Mouse (Mus musculus) hematopoietic stem cell, adult 5-6 weeks (primary cell): ENCODE results near the gene Omt2b. TPM values are rescaled to one million over a fixed set of nuclear protein-coding genes. Genes with fewer than 3 reads are reported as not detected.
A peak's percentile ranks its signal among the peaks of the same experiment; 100 is the strongest.
"Not testable (repeated sequence)": the region's sequence is repeated elsewhere in the genome, so short reads cannot be mapped to it uniquely, and the experiment has no call there.

ENCODE experiments used
- ATAC-seq, 2 experiments: fragments of 125-278 bp in 1 of 2; replicated peaks in 1 of 2; 2 replicates each; pipeline ENCODE4 v1.8.0; 2016 to 2017; ENCODE audit warnings: inconsistent platforms in 2 of 2, mild to moderate bottlenecking in 2 of 2, moderate number of reproducible peaks in 2 of 2, low read depth in 1 of 2, moderate TSS enrichment in 1 of 2; ENCODE audit not compliant: low FRiP score in 2 of 2, poor library complexity in 2 of 2, severe bottlenecking in 2 of 2, insufficient read depth in 1 of 2, low TSS enrichment in 1 of 2
- total RNA-seq: library from RNA; stranded (forward); fragments of 172-1452, 232-1000 nt; gene quantifications from 2 replicates; pipeline ENCODE4 v1.2.3, GENCODE M21; 2017

Gene Omt2b
- total RNA-seq = not detected in 2 replicates

DNA sequence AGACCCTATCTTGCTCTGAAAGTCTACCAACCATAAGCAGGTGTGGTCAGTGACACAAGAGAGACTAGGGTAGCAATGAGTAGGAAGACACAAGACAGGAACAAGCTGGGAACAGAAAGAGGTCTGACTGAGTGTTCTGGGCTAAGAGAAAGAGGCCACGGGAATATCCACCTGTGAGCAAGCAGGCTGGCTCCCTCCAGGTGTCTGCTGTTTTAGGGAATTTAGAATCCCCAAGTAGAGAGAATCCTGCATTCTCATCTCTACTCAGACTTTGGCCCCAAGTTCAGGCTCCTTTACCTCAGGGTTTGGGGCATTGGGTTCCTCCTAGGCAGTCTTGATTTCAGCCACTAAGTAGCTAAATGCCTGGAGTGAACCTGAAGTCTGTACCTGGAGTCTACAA, at the start of gene Omt2b:
Omt2b (plus strand) TSS at position 301 of the 400 bp plus-strand sequence.
- ATAC-seq = not testable (repeated sequence)

DNA sequence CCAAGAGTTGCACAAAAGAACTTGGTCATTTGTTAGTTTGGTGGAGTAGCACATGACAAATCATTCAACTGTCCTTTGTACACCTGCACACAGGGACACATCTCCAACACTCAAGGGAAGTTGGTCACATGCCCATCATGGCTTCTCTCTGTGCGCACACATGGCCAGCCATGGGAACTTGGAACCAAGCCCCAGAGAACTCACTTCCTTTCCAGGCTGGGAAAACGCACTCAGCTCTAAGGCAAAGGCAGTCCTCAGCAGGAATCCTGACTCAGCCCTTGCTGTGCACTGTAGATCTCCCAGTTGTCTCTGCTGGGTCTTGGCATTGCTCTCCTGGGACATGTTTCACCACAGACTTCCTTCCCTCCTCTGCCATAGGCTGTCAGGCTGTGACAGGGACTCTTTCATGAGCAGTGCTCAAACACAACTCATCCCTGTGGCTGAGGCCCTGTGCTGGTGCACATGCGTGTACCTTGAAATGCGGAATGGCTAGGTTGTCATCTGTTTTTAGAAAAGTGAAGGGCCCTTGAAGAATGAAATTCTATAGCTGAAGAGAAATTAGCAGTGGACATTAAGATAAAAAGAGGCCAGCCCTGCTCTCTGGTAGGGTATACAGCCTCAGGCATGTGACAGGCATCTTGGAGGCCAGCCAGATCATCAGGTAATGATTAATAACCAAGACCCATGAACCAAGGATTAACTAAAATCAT, 45.2 kb upstream of the Omt2b start:
- not testable (repeated sequence) for ATAC-seq

DNA sequence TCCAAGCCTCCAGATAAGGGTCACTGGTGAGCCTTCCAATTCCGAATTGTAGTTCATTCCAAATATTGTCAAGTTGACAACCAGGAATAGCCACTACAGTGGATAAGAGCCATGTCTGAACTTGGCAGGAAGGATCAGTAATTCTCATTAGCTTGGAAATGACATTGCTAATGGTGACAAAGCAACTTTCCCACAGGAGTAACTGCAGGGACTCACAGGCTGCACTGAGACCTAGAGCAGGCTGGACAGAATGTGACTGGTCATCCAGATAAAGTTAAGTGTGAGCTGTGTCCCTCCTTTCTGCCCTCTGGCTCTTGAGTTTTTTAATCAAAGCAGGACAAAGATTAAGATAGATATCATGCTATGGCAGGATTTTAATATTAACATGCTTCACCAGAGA, 38.3 kb upstream of the Omt2b start:
- not testable (repeated sequence) for ATAC-seq

DNA sequence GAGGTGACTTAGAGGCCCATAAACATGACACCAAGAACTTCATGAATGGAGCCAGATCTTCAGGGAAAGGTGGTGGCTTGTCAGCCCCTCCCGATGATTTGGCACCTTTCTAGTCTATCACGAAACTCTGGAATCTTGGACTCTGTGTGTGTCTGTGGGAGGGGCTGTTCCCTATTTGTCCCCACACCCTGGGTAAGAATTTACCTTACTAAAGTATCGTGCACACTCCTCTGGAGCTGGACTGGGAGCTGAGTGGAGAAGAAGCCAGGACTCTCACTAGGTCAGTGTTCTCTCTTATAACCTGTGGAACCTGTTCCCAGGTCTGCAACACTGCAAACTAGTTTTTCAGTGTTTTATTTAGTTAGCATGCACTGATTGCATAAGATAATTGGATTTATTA, 37.7 kb upstream of the Omt2b start, which contains the start of gene Gm10639:
Gm10639 (plus strand) TSS at position 201 of the 400 bp plus-strand sequence.
- not testable (repeated sequence) for ATAC-seq

DNA sequence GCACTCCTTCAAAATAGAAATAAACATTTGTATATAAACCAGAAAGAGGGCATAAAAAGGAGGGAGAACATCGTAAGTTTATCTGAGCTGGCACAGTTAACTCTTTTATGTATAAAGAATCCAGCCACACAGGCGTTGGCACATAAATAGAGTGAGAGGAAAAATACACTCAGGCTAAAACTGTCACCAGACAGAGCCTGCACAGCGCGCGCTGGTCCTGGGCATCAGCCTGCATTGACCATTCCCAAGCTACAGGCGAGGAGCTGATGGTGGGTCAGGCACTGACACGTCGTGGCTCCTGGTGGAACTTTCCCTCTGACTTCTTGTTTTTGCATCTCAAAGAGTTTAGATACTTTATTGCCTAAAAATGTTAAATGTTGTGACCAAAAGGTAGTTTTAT, 34.9 kb upstream of the Omt2b start:
- not testable (repeated sequence) for ATAC-seq

DNA sequence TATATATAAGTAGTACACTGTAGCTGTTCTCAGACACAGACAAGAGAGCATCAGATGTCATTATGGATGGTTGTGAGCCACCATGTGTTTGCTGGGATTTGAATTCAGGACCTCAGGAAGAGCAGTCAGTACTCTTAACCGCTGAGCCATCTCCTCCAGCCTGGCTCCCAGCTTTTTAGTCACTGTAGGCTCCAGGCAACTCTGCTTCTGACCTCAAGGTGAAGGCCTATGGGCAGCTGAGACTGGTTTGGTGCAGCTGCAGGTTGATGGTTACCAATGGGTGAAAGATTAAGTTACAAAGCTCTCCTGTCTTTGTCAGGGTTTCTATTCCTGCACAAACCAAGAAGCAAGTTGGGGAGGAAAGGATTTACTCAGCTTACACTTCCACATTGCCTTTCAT, 33.7 kb upstream of the Omt2b start:
- ATAC-seq = not testable (repeated sequence)

DNA sequence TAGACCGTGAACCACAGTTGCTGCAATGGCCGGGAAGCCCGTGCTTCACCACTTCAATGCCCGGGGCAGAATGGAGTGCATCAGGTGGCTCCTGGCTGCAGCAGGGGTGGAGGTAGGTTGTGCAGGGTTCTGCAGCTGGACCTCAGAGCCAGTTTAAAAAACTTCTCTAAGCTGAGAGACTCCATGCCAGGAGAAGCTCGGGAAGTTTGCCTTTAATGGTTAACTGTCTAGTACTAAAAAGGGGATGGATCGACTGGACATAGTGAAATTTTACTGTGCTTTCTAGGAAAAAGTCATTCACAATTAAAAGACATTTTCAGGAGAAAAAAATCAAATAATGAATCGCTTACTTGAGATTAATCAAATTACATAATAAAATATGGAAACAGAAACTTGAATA, 32.6 kb upstream of the Omt2b start:
- ATAC-seq = not testable (repeated sequence)

DNA sequence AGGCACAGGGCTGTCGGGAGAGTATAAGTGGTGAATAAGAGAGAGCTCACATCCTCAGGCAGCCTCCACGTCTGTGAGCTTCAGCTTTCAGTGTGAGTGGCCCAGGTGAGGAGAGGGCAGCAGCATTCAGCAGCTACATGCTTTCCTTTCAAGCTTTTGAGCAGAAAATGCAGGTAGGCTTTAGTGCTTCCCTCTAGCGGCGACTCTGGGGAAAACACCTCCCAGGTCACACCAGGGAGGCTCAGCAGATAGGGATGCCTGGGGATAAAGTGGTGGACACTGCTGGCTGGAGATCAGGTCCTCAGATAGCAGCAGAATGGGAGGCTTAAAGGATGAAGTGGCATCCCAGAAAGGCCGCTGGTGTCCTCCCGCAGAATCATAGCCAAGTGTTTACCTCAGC, 31.3 kb upstream of the Omt2b start:
- peak; percentile 65 to 69 for ATAC-seq

DNA sequence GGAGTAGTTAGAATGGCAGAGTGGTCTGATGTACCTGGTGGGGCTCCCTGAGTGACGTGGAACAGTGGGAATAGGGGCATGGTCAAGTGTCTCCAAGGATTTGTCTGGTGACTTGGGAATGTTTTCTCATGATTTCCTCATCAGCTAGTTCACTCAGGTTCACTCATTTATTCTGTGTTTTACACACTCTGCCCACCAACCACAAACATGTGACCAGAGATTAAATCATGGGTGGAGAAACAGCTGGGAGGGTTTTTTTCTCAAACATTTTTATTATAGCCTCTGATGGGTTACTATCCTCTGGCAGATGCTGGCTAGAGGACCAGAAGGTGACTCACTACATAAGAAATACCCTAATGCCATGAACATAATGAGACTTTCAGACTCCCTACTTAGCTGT, 29.2 kb upstream of the Omt2b start:
- no peak for ATAC-seq

DNA sequence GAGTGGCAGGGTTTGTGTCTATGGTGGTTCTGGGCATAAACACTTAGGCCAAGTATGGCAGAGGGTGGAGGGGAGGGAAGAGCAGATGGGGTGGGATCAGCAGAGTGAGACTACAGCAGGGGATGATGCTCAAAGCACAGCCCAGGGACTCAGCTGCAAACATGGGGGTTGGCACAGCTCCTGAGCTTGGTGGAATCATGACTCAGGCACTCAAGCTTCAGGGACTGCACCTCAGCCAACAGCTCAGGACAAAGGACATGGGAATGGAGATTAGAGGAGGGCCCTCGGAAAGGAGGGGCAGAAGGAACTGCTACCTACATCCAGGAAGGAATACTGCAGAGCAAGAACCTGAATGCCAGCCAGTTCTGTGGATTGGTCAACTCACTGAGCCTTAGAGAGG, 28.2 kb upstream of the Omt2b start:
- ATAC-seq = not testable (repeated sequence)

DNA sequence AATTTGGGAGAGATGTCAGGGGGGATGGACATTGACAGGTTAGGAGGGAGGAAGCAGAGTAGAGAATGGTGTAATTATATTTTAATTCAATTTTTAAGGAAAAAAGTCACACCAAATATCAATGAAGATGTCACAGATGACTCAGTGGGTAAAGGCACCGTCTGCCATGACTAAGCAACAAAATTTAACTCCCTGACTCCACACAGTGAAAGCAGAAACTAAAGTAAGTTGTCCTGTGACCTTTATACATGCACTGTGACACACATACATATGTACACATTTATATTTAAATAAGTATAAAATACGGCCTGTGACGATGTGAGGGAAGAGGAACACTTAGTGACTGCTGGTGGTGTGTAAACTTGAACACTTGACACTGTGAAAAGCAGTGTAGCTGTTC, 19.3 kb upstream of the Omt2b start:
- ATAC-seq = not testable (repeated sequence)

DNA sequence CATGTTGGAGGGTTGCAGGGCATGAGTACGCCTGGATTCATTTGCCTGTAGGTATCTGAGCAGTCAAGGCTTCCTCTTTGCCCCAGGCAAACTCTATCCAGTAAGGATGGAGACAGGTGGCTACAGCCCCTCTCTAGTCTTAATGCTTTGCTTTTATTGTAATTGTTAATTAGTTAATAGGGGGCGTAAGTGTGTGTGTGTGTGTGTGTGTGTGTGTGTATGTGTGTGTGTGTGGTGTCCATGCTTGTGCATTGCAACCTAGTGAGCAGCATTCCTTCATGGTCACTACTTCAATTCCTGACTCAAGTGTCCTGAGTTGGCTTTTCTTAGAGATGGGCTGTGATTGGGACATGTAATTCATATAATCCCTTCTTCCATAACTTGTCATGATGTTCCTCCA, 12.7 kb upstream of the Omt2b start, which contains the start of gene Omt2a:
Omt2a (minus strand) TSS at position 101 of the 400 bp plus-strand sequence.
- no peak for ATAC-seq

DNA sequence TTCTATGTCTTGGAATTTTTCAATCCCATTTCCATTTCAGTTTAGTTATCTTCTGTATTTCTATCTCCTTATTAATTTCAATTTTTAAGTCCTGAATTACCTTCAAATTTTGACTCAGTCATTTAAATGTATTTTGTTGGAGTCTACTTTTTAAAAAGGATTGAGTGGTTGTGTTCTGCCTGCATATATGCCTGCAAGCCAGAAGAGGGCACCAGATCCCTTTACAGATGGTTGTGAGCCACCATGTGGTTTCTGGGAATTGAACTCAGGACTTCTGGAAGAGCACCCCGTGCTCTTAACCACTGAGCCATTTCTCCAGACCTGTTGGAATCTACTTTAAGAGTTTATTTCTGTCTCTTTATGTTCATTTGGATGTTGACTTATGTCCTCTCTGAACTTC, 7.9 kb upstream of the Omt2b start:
- ATAC-seq = no peak

DNA sequence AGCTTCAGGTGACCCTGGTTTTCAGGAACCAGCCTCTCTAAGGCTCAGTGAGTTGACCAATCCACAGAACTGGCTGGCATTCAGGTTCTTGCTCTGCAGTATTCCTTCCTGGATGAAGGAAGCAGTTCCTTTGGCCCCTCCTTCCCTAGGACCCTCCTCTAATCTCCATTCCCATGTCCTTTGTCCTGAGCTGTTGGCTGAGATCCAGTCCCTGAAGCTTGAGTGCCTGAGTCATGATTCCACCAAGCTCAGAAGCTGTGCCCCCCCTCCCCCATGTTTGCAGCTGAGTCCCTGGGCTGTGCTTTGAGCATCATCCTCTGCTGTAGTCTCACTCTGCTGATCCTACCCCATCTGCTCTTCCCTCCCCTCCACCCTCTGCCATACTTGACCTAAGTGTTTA, 9.7 kb downstream of the Omt2b start:
- ATAC-seq = not testable (repeated sequence)

DNA sequence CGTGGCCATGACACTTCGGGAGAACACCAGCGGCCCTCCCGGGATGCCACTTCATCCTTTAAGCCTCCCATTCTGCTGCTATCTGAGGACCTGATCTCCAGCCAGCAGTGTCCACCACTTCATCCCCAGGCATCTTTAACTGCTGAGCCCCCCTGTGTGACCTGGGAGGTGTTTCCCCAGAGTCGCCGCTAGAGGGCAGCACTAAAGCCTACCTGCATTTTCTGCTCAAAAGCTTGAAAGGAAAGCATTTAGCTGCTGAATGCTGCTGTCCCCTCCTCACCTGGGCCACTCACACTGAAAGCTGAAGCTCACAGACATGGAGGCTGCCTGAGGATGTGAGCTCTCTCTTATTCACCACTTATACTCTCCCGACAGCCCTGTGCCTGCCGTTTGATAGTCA, 12.9 kb downstream of the Omt2b start:
- peak; percentile 60 to 69; a peak in 3 of 4 replicates for ATAC-seq

DNA sequence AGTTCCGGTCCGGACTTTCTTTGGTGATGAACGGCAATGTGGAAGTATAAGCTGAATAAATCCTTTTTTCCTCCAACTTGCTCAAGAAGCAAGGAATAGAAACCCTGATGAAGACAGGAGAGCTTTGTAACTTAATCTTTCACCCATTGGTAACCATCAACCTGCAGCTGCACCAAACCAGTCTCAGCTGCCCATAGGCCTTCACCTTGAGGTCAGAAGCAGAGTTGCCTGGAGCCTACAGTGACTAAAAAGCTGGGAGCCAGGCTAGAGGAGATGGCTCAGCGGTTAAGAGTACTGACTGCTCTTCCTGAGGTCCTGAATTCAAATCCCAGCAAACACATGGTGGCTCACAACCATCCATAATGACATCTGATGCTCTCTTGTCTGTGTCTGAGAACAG, 15.1 kb downstream of the Omt2b start:
- not testable (repeated sequence) for ATAC-seq

DNA sequence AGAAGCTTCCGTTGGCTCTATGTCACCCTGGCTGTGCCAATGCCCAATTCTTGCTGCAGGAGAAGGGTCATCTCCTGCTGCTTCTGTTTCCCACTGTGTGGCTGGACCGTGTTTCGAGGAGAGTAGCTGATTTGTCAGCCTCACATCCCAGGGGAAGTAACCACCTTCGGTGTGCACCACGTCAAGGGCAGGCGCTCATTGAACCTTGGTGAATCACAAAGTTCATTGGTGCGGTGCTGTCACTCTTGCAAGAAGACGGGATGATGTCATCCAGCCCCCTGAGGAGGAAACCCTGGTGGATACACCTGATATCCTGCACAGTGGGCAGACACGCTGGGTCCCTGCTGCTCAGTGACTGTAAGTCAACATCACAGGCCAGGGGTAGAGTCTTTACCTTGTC, 15.7 kb downstream of the Omt2b start:
- ATAC-seq = not testable (repeated sequence)

DNA sequence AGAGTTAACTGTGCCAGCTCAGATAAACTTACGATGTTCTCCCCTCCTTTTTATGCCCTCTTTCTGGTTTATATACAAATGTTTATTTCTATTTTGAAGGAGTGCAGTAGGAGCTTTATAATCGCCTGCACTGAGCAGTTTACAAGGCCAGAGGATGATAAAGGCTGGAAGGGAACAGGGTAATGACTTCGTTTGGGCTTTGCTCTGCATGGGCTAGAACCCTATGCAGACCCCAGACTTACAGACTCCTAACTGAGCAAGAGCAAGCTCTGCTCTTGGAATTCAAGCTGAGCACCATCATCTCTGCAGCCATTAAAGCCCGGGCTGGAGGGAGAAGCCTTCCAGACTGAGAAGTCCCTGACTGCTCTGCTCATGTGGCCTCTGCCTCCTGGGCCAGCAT, 17.8 kb downstream of the Omt2b start:
- not testable (repeated sequence) for ATAC-seq

DNA sequence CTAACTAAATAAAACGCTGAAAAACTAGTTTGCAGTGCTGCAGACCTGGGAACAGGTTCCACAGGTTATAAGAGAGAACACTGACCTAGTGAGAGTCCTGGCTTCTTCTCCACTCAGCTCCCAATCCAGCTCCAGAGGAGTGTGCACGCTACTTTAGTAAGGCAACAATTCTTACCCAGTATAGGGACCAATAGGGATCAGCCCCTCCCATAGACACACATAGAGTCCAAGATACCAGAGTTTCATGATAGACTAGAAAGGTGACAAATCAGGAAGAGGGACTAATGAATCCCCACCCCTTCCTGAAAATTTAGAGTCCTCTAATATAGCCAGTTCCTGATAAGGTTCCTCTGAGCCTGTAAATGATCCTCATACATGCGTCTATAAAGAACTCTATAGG, 19.6 kb downstream of the Omt2b start:
- no peak for ATAC-seq
